Mouse (Mus musculus) mature B cell (primary cell): ENCODE measurements around the gene Figla.

Experiments
- in situ Hi-C: fragments of 300-500 bp; cut with MboI; formaldehyde crosslinking; loops from 2 replicates; pipeline ENCODE4 v1.14.3; 2019

The Figla gene

DNA sequence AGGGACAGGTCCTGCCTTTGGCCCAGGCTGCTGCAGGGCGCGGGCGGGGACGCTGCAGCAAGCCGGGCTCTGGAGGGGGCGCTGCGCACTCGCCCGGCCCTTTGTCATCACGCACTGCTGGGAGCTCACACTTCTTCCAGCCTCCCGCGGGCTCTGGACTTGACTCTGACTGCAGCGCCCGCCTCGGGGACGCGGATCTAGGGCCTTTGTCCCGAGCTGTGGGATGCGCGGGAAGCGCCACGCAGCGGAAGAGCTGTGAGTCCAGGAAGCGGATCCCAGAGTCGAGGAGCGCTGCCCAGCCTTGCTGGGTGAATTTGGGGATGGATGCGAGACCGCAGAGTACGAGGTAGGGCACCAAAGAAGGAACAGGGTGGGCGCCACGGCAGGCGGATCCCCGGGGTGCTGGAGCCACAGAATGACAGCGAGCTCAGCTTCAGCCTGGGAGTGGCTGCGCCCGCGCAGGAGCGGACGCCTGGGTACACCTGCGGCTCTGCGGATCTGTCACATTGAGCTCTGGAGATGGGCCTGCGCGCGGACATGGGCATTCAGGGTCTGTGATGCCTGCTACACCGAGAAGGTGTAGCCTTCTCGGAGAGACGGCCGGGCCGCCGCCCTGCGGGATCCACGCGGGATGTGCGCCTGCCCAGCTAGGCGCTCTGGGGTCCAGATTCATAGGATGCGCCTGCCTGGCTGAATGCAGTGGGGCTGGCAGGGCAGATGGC lies 12.8 kb downstream of the Figla start, which contains the start of gene Add2:
Gene Add2 (plus strand): TSS at position 81 of the 722 bp plus-strand sequence.
- in situ Hi-C loops = no loop called here

DNA sequence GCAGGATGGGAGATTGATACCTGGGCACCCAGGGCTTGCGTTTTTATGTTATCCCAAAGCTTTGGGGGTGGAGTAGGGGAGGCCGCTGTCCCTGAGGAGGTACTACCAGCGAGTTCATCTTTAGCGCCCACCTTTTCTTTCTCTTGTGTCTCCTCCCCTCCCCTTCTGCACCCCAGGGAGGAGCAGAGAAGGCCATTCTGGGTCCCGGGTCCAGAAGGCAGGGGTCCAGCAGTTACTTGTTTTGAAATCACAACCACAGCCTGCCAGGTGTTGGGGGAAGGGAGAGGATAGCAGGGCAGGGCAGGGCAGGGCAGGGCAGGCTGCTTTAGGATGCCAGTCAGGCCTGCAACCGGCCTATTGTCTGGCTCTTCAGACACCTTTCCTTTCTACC lies 13.3 kb downstream of the Figla start:
- in situ Hi-C loops = no loop called here

GRCm38 (mm10) chr6:86031527-86031926 lies 15.6 kb downstream of the Figla start:
- in situ Hi-C loops = no loop called here

DNA sequence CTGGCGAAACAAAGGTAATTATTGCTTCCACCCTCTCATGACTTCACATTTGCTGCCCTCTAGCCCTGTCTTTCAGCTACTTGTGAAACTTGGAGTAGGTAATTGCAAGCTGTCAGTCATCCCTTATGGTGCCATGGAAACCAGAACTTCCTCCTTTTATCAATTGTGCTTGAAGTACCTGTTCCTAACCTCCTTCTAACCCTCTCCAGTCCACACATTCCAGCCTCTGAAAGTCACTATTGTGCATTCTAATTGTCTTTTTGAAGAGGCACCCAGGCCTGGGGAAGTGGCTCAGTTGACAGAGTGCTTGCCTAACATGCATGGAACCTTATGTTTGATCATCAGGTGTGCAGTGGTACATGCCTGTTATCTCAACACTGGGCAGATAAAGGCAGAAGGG lies 17.7 kb downstream of the Figla start:
- in situ Hi-C loops = no loop called here

- in situ Hi-C loops = no loop called here
Measured at GRCm38 (mm10) chr6:86038901-86039300, 22.9 kb downstream of the Figla start.

DNA sequence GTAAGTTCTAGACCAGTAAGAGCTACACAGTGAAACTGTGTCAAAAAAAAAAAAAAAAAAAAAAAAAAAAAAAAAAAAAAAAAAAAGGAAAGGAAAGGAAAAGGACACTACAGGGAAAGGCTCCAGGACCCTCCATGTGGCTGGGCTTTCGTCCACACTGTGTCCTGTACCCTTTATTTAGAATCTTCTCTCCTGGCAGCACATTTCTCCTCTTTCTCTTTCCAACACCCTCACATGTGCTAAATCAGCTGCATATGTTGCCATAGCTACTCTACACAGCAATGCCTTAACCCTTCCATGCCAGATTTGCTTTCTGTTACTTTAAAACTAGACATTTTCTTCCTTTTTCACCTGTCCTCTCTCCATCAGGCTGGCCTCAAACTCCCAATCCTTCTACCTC lies 24.2 kb downstream of the Figla start:
- in situ Hi-C loops = no loop called here

DNA sequence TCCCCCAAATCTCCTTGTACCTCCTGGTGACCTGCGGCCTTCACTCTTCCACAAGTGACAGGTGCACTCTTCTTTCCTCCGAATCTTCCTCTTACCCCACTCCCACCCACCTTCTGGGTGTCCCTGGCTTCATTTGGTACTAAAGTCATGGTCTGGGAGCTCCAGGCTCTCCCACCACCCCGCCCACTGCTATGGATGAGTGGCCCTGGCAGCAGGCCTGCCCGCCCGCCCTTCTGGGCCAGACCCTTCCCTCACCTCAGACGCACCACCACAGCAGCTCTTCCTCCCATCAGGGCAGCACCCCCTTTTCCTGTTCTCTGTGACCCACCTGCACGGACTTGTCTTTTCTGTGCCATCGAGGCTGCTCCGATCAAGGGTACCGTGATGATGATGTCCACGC lies 31.5 kb downstream of the Figla start:
- in situ Hi-C loops = no loop called here

GRCm38 (mm10) chr6:86048509-86048908 lies 32.5 kb downstream of the Figla start:
- in situ Hi-C loops = no loop called here

- in situ Hi-C loops = no loop called here
Measured at GRCm38 (mm10) chr6:86050586-86051268, 34.8 kb downstream of the Figla start.

GRCm38 (mm10) chr6:86052032-86052459 lies 36.1 kb downstream of the Figla start:
- in situ Hi-C loops = no loop called here

DNA sequence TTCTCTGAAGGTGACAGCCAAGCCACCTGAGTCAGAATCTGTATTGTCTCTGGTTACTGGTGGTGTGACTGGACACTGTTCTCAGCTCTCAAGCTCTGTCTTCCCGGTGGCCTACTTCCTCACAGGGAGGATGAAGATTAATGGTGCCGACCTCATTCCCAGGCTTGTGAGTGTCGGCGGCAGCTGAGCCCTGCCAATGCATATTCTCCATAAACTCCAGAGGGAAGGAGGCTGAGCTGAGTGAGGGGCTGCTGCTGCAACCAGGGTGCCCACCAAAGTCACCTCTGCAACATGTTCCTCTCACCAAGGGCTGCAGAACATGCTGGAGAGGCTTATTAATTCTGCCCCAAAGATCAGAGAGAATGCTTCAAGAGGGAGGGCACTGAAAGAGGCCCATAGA lies 36.6 kb downstream of the Figla start:
- in situ Hi-C loops = no loop called here

GRCm38 (mm10) chr6:86053099-86053498 lies 37.1 kb downstream of the Figla start:
- in situ Hi-C loops = no loop called here

DNA sequence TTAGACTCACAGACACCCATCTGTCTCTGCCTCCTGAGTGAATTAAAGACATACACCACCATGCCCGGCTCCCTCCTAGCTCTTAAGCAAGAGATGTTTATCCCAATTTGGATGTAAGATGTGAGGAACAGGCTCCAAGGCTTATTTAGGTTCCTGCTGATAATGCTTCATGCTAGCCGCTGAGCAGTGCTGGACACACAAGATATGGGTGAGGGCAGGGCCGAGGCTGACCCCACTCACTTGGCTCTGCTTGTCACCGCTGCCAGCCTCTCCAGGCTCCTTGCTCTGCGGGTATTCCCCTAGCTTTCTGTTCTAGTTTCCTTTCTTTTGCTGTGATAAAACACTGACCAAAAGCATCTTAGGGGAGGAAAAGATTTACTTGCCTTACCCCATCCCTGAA lies 37.6 kb downstream of the Figla start:
- in situ Hi-C loops = no loop called here

GRCm38 (mm10) chr6:86058475-86058874 lies 42.5 kb downstream of the Figla start:
- in situ Hi-C loops = no loop called here

DNA sequence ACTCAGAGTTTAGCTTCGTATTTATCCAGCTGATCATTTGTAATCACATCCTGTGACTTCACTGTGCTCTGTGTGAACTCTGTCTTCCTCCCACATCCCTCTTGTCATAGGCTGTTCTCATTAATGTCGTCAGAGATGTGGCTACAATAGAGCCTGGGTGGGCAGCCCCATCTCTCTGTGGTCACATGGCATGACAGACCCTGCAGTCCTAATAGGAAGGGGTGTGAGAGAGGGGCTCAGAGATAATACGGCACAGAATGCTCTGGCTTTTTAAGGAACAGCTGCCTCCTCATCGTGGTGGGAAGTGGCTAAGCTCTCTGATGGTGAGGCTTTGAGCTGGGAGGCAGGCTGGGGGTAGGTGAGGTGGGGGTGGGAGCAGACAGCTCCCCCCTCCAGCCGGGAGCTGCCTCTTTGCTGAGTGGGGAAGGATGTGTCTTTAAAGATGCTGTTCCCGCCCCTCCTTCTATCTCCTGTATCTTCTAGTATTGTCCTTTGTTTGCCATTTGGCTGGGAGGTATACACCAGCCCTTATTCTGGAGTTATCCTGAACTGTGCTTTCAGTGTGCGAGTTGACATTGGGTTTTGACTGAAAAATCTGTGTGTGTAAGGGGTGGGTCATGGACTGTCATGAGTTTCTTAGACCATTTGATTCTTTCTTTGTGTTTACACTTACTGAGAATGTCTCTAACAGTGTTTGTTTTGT lies 43.3 kb downstream of the Figla start:
- in situ Hi-C loops = no loop called here

- in situ Hi-C loops = no loop called here
Measured at GRCm38 (mm10) chr6:86060170-86060569, 44.2 kb downstream of the Figla start.

DNA sequence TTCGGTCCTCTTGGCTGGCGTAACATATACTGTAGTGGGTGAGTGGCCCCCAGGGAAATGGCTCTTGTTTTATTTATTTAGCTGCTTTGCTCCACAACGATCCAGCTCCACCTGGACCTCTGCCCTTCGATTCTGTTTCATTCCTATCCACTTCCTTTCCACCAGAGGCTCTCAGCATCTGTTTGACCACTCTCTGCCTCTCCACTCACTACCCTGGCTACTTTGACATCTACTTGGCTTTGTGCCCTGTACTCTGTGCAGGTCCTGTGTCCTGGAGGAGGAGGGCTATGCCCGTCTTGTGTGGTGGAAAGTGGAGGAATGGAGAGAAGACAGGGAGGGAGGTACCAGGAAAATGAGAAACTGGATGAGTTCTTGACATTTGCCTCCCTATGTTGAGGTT lies 46.3 kb downstream of the Figla start:
- in situ Hi-C loops = no loop called here

DNA sequence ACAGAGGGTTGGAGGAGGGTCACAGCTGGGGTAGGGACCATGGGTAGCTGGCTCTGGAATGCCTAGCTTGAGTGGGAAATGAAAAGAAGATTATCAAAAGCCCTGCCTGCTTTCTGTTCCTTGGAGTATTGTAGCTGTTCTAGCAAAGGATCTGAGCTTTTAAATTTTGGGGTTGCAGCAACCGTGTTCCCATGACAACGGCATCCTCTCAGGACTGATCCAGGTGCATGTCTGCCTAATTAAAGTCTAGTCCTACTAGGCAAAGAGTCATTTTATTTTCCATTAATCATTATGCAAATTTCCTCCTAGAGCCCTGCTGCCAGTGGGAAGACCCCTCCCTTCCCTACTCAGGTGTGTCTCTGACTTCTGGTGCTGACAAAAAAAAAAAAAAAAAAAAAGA lies 46.7 kb downstream of the Figla start:
- in situ Hi-C loops = no loop called here

DNA sequence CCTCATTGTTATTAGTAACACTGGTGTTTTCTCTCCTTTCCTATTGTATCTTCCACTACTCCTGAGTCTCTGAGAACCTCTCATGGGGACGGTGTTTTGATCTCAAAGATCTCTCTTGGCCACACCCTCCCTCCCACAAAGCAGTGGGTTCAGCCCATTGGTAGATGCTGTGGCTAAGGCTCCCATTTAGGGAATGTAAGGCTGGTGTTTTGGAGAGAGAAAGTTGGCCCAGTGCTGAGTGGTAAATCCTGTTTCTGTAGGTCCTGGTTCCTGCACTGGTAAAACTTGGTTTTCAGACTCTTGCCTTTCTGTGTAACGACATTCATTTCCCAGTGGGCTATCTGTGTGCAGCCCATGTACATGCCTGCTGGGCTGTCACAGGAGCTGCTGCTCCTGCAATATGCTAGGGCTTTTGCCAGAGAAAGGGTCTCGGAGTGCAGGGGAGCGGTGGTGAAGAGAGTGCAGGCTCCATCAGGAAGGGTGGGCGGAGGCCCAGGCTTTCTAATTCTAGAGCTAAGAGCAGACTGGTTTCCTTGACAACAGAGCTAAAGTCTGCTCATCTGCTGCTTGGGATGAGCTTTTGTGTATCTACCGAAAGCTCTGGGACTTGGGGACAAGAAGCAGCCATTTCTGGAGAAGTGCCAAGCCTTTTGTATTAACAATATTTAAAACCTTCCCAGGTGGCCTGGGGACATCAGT lies 48.5 kb downstream of the Figla start:
- in situ Hi-C loops = no loop called here

DNA sequence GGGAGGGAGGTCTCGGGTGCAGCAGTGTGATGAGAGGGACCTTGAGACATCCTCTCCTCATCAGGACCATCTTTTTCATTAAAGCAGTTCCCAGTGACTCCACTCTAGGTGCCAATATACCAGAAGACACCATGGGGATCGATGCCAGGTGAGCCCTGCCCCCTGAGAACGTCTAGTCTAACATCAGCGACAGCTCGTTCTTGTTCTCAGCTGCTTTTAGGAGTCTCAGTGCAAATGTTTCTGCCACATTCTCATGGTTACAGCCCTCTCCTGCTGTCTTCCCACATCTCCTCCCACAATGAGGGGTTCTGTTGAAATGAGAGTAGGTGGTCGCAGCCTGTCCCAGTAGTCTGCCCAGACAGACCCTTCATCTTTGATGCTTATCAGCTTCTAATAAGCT lies 50.8 kb downstream of the Figla start:
- in situ Hi-C loops = no loop called here

- in situ Hi-C loops = no loop called here
Measured at GRCm38 (mm10) chr6:86067145-86067544, 51.2 kb downstream of the Figla start.

- in situ Hi-C loops = no loop called here
Measured at GRCm38 (mm10) chr6:86069009-86069408, 53.0 kb downstream of the Figla start.
